Mouse (Mus musculus) forebrain, embryonic 12.5 days (tissue): ENCODE data around the gene Inpp5d. TPM values are rescaled to one million over a fixed set of nuclear protein-coding genes. Genes with fewer than 3 reads are reported as not detected.

Source experiments
- ATAC-seq: fragments of 200-750 bp; cut with Nextera tagmentation; 2 replicates; pipeline ENCODE4 v1.8.0; 2017; ENCODE audit warnings: moderate TSS enrichment; ENCODE audit not compliant: low FRiP score
- H3K27ac ChIP-seq: fragments of 300-500 bp; sonication (generic); 2 replicates; pipeline ENCODE4 v1.5.1; 2016; ENCODE audit warnings: mild to moderate bottlenecking
- H3K27me3 ChIP-seq: fragments of 300-500 bp; sonication (generic); 2 replicates; pipeline ENCODE4 v1.6.1; 2016; ENCODE audit warnings: mild to moderate bottlenecking
- H3K36me3 ChIP-seq: fragments of 300-500 bp; sonication (generic); replicated peaks from 2 replicates; pipeline ENCODE4 v1.6.1; 2016; ENCODE audit warnings: mild to moderate bottlenecking
- H3K4me1 ChIP-seq: fragments of 300-500 bp; sonication (generic); 2 replicates; pipeline ENCODE4 v1.6.1; 2016
- H3K4me2 ChIP-seq: fragments of 300-500 bp; sonication (generic); 2 replicates; pipeline ENCODE4 v1.6.1; 2016; ENCODE audit warnings: mild to moderate bottlenecking, moderate library complexity
- H3K4me3 ChIP-seq: fragments of 300-500 bp; sonication (generic); replicated peaks from 2 replicates; pipeline ENCODE4 v1.5.1; 2016; ENCODE audit warnings: mild to moderate bottlenecking
- H3K9ac ChIP-seq: fragments of 300-500 bp; sonication (generic); 2 replicates; pipeline ENCODE4 v1.6.1; 2016; ENCODE audit warnings: mild to moderate bottlenecking
- H3K9me3 ChIP-seq: fragments of 300-500 bp; sonication (generic); 2 replicates; pipeline ENCODE4 v1.6.1; 2016
- WGBS: fragments of 180-500 bp; shearing (Covaris S2); methylation state at CpG from one replicate; pipeline ENCODE4 v1.1.7; 2016; 5-methylcytosine and 5-hydroxymethylcytosine counted together
- polyA plus RNA-seq: library from polyadenylated mRNA; unstranded; fragments of >200 nt; fragmentation: Nextera tagmentation; extraction: Ambion mirVana; gene quantifications from 2 replicates; pipeline ENCODE4 v1.2.1, GENCODE M21; 2016

Gene Inpp5d
- 2.6 and 3.8 TPM in 2 replicates for polyA plus RNA-seq

DNA sequence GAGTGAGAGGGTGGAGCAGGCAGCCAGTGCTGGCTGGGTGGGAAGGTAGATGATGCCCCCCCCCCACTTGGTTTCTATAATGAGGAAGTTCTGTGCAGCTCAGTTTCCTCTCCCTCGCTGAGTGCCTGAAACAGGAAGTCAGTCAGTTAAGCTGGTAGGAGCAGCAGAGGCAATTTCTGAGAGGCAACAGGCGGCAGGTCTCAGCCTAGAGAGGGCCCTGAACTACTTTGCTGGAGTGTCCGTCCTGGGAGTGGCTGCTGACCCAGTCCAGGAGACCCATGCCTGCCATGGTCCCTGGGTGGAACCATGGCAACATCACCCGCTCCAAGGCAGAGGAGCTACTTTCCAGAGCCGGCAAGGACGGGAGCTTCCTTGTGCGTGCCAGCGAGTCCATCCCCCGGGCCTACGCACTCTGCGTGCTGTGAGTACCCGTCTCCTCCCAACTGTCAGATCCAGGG is at the start of gene Inpp5d:
Inpp5d (plus strand) TSS at position 102 of the 458 bp plus-strand sequence.
- Histone ChIP-seq H3K27me3 (no peaks in the 10 kb centered on the region), H3K9me3 (no peaks in the 10 kb centered on the region), H3K4me2 (no peak within 1 kb of the TSS), H3K27ac (no peak within 1 kb of the TSS), H3K36me3 (no peaks in the 10 kb centered on the region), H3K9ac (no peak within 1 kb of the TSS), H3K4me1 (no peaks in the 10 kb centered on the region), H3K4me3 (no peak within 1 kb of the TSS)
- 88% methylated on average over 12 of the region's 12 CpGs for WGBS
- no peak for ATAC-seq

DNA sequence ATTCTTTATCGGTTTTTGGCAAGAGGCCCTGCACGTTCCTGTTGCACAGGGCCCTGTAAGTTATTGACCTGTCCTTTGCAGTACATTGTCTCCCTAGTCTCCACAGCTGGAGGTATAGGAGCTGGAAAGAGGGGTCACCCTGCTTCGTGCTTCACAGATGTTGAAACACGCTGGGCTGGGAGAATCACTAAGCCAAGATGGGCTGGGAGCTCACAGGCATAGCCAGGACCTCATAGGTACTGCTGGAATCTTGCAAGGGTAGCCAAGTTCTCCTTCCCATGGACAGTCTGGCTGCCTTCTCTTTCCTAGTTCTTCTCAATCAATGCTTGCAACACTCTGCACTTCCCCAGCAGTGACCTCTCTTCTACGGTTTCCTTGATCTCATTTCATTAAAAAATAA is 46.9 kb upstream of the Inpp5d start:
- H3K27me3 ChIP-seq, result no peaks in the 10 kb centered on the region
- ATAC-seq, result no peak
- H3K4me1 ChIP-seq, result peaks cover 12% of the 10 kb centered on the region
- no peak overlapping the region for H3K4me3 ChIP-seq
- H3K9me3 ChIP-seq, result no peaks in the 10 kb centered on the region
- 87% methylated on average over 5 of the region's 5 CpGs for WGBS
- H3K9ac ChIP-seq, result no peak overlapping the region
- H3K4me2 ChIP-seq, result no peak overlapping the region
- H3K36me3 ChIP-seq, result no peaks in the 10 kb centered on the region
- H3K27ac ChIP-seq, result no peak overlapping the region

DNA sequence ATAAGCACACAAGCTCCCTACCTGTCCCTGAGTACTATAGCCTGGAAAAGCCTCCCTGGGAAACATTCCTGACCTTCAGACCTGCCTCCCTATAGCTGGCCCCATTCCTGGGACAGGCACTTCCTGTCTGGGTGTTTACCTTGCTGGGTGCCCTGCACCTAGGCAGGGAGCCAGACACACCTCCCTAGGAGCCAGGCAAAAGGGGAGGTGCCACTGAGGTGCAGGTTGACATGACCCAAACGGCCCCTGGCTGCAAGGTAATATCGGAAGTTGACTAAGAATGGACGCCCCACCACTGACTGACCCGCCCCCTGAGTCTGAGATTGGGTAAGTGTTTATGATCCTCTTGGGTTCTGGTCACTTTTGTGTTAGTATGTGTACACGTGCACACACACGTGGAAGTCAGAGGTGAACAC is 46.3 kb upstream of the Inpp5d start, which contains the start of gene Ngef:
Ngef (minus strand) TSS at position 71 of the 416 bp plus-strand sequence.
- Histone ChIP-seq H3K4me1 (peaks cover 12% of the 10 kb centered on the region), H3K4me2 (no peak within 1 kb of the TSS), H3K27me3 (no peaks in the 10 kb centered on the region), H3K27ac (peak within 1 kb of the TSS; percentile 19; the same call in 1 of the 2 replicates), H3K9me3 (no peaks in the 10 kb centered on the region), H3K4me3 (no peak within 1 kb of the TSS), H3K9ac (no peak within 1 kb of the TSS), H3K36me3 (no peaks in the 10 kb centered on the region)
- 88% methylated on average over 6 of the region's 6 CpGs for WGBS
- ATAC-seq, result no peak

DNA sequence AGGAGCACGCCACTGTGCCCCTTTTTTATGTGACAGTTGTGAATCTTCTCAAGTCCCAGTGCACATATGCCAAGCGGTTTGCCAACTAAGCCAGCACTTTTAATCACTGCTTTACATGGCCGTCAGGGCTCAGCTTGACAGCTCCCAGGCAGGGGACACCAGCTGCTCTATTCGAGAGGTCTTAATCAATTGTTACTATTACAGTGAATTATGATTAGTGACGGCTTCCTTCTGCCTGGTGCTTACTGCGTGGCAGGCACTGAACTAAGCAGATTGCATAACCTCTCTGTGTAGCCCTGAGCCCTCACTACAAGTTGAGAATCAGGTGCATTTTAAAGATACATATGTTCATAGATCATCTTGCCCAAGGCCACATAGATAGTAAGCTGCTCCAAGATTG is 45.8 kb upstream of the Inpp5d start:
- 58% methylated on average over 6 of the region's 6 CpGs for WGBS
- Histone ChIP-seq H3K27ac (peak overlapping the region; percentile 19; the same call in 1 of the 2 replicates), H3K27me3 (no peaks in the 10 kb centered on the region), H3K4me2 (no peak overlapping the region), H3K4me3 (no peak overlapping the region), H3K9ac (no peak overlapping the region), H3K9me3 (no peaks in the 10 kb centered on the region), H3K4me1 (peaks cover 12% of the 10 kb centered on the region), H3K36me3 (no peaks in the 10 kb centered on the region)
- ATAC-seq, result no peak

- H3K4me2 ChIP-seq, result no peak overlapping the region
- H3K9me3 ChIP-seq, result no peaks in the 10 kb centered on the region
- peaks cover 12% of the 10 kb centered on the region for H3K4me1 ChIP-seq
- H3K27me3 ChIP-seq, result no peaks in the 10 kb centered on the region
- no peak overlapping the region for H3K4me3 ChIP-seq
- no peak for ATAC-seq
- H3K36me3 ChIP-seq, result no peaks in the 10 kb centered on the region
- 79% methylated on average over 7 of the region's 7 CpGs for WGBS
- no peak overlapping the region for H3K9ac ChIP-seq
- peak overlapping the region; percentile 19; the same call in 1 of the 2 replicates for H3K27ac ChIP-seq
Measured at GRCm38 (mm10) chr1:87574785-87575184, 45.3 kb upstream of the Inpp5d start.

- no peak for ATAC-seq
- Histone ChIP-seq H3K9me3 (no peaks in the 10 kb centered on the region), H3K9ac (no peak overlapping the region), H3K27ac (no peak overlapping the region), H3K4me1 (peaks cover 16% of the 10 kb centered on the region), H3K4me3 (no peak overlapping the region), H3K4me2 (no peak overlapping the region), H3K36me3 (no peaks in the 10 kb centered on the region), H3K27me3 (no peaks in the 10 kb centered on the region; the same call in 1 of the 2 replicates)
- 82% methylated on average over 6 of the region's 6 CpGs for WGBS
Measured at GRCm38 (mm10) chr1:87578965-87579364, 41.1 kb upstream of the Inpp5d start.

DNA sequence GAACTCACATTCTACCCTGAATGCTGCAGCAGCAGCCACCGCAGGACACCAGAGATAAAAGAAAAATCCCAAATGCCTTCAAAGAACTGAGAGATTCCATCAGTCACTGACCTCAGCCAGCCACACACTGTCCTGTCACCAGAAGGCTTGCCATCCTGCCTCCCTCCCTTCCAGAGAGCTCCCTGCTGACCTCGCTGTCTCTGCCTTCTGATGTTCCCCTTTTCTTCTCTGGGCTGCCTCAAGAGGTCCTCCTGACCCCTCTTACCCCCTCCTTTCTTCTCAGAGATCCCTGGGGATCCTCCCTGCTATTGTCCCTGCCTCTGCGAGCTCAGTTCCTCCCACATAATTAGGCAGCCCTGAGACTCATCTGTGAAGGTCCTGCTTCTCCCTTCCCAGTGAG is 39.3 kb upstream of the Inpp5d start:
- no peaks in the 10 kb centered on the region for H3K36me3 ChIP-seq
- H3K27me3 ChIP-seq, result no peaks in the 10 kb centered on the region; the same call in 1 of the 2 replicates
- no peak overlapping the region for H3K9ac ChIP-seq
- H3K9me3 ChIP-seq, result no peaks in the 10 kb centered on the region
- no peak overlapping the region for H3K27ac ChIP-seq
- H3K4me2 ChIP-seq, result no peak overlapping the region
- H3K4me3 ChIP-seq, result no peak overlapping the region
- H3K4me1 ChIP-seq, result peaks cover 4% of the 10 kb centered on the region; the same call in 1 of the 2 replicates
- no peak for ATAC-seq
- WGBS, result 3% methylated on average over 3 of the region's 3 CpGs

- no peak overlapping the region for H3K4me3 ChIP-seq
- 97% methylated on average over 7 of the region's 7 CpGs for WGBS
- no peaks in the 10 kb centered on the region for H3K27me3 ChIP-seq
- H3K4me1 ChIP-seq, result no peaks in the 10 kb centered on the region
- H3K4me2 ChIP-seq, result no peak overlapping the region
- no peak overlapping the region for H3K9ac ChIP-seq
- H3K27ac ChIP-seq, result no peak overlapping the region
- H3K36me3 ChIP-seq, result no peaks in the 10 kb centered on the region
- no peak for ATAC-seq
- no peaks in the 10 kb centered on the region for H3K9me3 ChIP-seq
Measured at GRCm38 (mm10) chr1:87589162-87589561, 30.9 kb upstream of the Inpp5d start.

DNA sequence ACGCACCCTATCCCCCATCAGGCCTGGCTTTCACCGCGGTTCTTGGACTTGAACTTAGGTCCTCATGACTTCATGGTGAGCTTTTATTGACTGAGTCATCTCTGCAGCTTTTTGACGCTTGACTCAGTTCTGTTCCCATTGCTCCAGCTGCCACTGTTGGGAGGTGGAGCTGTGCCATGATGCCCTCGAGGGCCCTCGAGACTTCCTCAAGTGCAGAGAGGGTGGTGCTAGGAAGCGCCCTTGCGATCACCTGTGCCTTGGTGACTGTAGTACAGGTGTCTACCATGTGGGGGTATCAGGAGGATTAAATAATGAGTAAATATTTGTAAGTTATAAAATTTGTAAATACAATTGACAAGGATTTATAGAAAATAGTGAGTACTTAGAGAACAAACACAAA is 30.1 kb upstream of the Inpp5d start:
- WGBS, result 89% methylated on average over 8 of the region's 8 CpGs
- Histone ChIP-seq H3K4me2 (no peak overlapping the region), H3K4me3 (no peak overlapping the region), H3K9ac (no peak overlapping the region), H3K36me3 (no peaks in the 10 kb centered on the region), H3K27ac (no peak overlapping the region), H3K27me3 (no peaks in the 10 kb centered on the region), H3K9me3 (no peaks in the 10 kb centered on the region), H3K4me1 (no peaks in the 10 kb centered on the region)
- ATAC-seq, result no peak

DNA sequence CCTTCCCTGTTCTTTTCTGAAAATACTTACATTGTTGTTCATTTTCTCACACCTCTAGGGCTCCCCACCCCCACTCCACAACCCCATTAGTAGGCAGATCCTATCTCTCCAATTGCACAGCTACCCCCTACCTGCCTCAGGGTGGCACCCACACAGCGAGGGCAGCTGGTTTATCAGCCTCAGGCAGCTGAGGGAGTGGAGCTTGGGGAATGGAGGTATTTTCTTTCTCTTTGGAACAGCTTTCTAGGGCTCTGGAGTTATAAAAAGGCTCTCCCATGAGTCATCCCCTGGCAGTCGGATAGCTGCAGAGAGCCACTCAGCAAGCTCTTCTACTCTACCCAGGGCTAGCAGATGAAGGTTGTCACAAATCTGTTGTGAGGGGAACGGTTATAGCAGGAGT is 25.9 kb upstream of the Inpp5d start:
- no peak overlapping the region for H3K27ac ChIP-seq
- WGBS, result 80% methylated on average over 3 of the region's 3 CpGs
- no peaks in the 10 kb centered on the region for H3K36me3 ChIP-seq
- H3K9me3 ChIP-seq, result no peaks in the 10 kb centered on the region
- H3K4me3 ChIP-seq, result no peak overlapping the region
- no peak overlapping the region for H3K4me2 ChIP-seq
- no peaks in the 10 kb centered on the region for H3K27me3 ChIP-seq
- no peak overlapping the region for H3K9ac ChIP-seq
- H3K4me1 ChIP-seq, result no peaks in the 10 kb centered on the region
- ATAC-seq, result no peak

DNA sequence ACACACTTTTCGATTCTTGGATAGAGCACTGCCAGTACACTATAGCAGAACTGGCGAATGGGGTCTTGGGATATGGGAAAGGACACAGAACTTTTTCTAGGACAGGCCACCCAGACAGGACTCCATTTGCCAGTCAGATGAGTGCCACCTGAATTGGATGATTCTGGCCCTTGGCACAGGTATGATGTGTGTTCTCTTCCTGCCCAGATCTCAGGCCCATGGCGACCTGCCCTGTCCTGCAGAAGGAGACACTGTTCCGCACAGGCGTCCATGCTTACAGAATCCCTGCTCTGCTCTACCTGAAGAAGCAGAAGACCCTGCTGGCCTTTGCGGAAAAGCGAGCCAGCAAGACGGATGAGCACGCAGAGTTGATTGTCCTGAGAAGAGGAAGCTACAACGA is 25.4 kb upstream of the Inpp5d start:
- H3K9me3 ChIP-seq, result no peaks in the 10 kb centered on the region
- no peaks in the 10 kb centered on the region for H3K27me3 ChIP-seq
- no peaks in the 10 kb centered on the region for H3K4me1 ChIP-seq
- H3K4me2 ChIP-seq, result no peak overlapping the region
- H3K4me3 ChIP-seq, result no peak overlapping the region
- no peak for ATAC-seq
- no peaks in the 10 kb centered on the region for H3K36me3 ChIP-seq
- no peak overlapping the region for H3K9ac ChIP-seq
- 95% methylated on average over 10 of the region's 10 CpGs for WGBS
- H3K27ac ChIP-seq, result no peak overlapping the region

DNA sequence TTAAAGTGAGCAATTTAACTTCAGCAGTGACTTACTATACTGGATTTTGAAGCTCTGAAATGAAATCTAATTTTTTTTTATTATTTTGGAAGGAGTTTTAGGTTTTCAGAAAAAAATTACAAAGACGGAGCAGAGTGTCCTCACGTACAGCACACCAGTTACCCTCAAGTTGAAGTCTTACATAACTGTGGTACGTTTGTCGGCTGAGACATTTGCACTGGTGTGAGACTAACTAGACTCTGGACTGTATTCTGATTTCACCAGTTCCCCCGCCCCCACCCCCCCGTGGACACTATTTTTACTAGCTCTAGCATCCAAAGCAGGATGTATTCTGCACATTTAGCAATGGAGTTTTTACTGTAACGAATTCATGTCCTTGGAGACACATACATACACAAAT is 19.6 kb upstream of the Inpp5d start:
- Histone ChIP-seq H3K9me3 (no peaks in the 10 kb centered on the region), H3K27ac (no peak overlapping the region), H3K4me3 (no peak overlapping the region), H3K4me2 (no peak overlapping the region), H3K27me3 (no peaks in the 10 kb centered on the region), H3K36me3 (no peaks in the 10 kb centered on the region), H3K9ac (no peak overlapping the region), H3K4me1 (no peaks in the 10 kb centered on the region)
- no peak for ATAC-seq
- 78% methylated on average over 7 of the region's 7 CpGs for WGBS

GRCm38 (mm10) chr1:87601801-87602200 is 18.3 kb upstream of the Inpp5d start:
- no peak for ATAC-seq
- Histone ChIP-seq H3K36me3 (no peaks in the 10 kb centered on the region), H3K9ac (no peak overlapping the region), H3K27ac (no peak overlapping the region), H3K4me1 (no peaks in the 10 kb centered on the region), H3K4me2 (no peak overlapping the region), H3K9me3 (no peaks in the 10 kb centered on the region), H3K4me3 (no peak overlapping the region), H3K27me3 (no peaks in the 10 kb centered on the region)
- 90% methylated on average over 2 of the region's 2 CpGs for WGBS
